Mouse (Mus musculus) telencephalon, adult 2 months (tissue): ENCODE data around the gene Ccdc103.

ENCODE experiments used
- DNase-seq: peaks from one replicate; pipeline ENCODE4 v3.0.0-alpha.2; 2011; ENCODE audit warnings: low read depth, low spot score

The Ccdc103 gene

DNA sequence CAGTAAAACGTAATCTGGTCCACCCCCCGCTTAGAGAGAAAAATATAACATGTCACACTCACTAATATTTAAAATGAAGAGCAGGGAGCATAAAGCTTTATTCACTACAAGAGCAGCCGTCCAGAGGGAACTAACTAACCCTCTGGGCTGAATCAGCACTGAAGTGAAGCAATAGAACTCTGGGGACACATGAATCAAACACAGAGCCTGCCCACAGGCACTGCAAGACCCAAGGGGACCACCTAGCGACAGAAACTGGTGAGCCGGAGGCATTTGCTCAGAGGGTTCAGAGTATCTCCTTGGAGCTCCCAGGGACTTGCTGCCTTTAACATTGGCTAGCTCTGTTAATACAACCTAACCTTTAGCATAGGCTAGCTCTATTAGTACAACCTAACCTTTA lies 9.1 kb downstream of the Ccdc103 start:
- DNase-seq: no peak

DNA sequence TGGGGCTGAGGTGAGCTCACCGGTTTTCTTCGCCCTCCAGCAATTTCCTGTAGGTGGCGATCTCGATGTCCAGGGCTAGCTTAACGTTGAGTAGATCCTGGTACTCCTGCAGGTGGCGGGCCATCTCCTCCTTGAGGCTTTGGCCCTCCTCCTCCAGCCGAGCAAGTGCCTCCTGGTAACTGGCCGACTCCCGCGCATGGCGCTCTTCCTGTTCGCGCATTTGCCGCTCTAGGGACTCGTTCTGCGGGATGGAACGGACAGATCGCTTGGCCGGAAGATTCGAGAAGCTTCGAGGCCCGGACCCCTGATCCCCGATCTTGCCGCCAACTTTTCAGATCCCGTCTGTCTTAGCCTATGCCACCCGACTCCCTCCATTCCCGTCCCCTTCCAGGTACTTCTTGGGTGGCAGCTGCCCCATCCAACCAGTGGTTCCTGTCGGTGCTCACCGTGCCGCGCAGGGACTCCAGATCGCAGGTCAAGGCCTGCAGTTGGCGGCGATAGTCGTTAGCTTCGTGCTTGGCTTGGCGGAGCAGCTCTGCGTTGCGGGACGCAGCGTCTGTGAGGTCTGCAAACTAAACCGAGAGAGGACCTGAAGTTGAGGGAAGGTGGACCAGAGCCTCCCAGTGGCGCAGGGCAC lies 12.1 kb downstream of the Ccdc103 start:
- no peak for DNase-seq

DNA sequence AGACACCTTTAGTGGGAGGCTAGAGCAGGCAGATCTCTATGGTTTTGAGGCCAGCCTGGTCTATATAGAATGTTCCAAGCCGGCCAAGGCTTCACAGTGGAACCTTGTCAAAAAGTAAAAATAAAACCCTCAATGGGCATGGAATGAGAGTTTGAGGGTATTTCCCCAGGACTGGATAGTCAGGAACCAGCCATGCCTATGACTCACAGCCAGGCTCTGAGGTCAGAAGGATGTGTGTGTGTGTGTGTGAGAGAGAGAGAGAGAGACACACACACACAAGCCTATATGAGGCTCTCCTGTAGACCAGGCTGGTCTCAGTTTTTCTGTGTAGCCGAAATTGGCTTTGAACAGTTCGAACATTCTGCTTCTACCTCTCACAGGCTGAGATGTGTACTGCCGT lies 13.7 kb downstream of the Ccdc103 start:
- no peak for DNase-seq

DNA sequence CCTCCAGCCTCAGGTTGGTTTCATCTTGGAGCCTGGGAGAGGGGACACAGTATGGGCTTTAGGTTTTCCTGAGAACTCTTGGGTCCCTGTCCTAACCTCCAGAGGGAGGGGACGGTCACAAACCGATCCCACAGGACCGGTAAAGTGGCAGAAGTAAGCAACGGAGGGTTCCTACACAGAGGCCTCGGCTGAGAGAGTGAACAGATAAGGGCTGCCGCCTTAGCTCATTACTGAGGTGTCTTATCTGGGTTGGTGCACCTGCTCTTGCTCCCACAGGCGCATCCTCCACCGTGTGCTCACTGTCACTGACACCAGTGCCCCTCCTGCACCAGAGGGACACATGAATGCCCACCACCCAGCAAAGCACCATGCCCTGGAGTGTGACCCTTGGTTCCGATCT lies 14.8 kb downstream of the Ccdc103 start:
- no peak for DNase-seq

DNA sequence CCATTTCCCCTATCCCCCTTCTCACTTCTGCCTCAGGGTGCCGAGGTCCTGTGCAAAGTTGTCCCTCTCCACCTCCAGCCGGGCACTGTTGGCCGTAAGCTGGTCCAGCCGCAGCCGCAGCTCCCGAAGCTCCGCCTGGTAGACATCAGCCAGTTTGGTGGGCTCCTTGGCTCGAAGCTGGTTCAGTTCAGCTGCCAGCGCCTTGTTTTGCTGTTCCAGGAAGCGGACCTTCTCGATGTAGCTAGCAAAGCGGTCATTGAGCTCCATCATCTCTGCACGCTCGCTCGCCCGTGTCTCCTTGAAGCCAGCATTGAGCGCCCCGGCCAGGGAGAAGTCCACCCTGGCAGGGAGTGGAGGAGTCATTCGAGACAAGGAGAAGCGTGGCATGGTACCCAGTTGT lies 15.6 kb downstream of the Ccdc103 start:
- DNase-seq: no peak

DNA sequence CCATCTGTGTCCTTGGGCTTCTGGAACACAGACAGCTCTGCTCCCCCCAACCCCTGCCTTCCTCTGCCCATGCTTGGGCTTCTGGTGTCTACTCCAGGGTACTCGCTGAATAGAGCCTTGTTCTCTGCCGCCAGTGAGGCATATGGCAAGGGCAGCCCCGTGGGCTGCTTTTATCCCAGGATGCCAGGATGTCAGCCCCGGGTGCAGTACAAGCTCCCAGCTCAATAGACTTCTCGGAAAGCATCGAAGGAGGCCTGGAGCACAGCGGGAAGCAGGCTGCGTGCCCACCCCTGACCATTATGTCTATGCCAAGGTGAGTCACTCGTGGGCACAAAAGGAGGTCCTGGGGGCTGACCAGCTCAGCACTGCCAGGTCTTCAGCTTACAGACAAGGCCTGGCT lies 17.4 kb downstream of the Ccdc103 start:
- DNase-seq: no peak

DNA sequence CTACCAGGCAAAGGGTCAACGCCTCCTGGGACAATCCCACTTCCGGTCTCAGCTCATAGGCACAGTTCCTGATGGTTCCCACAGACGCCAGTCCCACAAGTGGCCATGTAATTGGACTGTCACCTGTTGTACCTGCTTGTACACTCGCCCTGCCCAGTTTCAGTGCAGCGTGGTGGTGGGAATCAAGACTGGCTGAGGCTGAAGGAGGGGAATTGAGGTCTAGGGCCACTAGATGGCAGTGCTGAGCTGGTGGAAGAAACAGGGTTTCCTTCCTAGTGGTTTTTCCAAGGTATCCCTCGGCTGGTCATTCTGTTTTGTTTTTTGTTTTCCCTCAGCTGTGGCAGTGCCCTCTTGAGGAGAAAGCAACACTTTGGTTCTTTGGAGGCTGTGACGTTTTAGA lies 19.8 kb downstream of the Ccdc103 start, which contains the start of gene Gfap:
Gfap (minus strand) TSS at position 150 of the 400 bp plus-strand sequence.
- DNase-seq: peak; percentile 39

DNA sequence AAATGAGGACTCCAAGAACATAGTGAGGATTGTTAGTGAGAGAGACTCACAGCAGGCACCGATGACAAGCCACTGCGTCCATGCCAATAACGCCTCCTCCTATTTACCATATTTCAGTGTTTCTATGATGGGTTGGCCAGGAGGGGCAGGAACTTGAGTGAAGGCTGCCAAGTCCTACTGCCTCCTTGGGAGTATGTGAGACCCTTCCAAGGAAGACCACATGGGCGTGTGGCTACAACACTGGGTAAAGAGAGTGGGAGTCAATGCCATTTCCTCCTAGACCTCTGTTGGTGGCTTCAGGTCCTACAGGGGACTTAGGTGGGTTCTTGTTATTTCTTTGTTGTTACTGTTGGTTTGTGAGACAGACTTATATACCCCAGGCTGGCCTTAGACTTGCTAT lies 20.2 kb downstream of the Ccdc103 start:
- no peak for DNase-seq

DNA sequence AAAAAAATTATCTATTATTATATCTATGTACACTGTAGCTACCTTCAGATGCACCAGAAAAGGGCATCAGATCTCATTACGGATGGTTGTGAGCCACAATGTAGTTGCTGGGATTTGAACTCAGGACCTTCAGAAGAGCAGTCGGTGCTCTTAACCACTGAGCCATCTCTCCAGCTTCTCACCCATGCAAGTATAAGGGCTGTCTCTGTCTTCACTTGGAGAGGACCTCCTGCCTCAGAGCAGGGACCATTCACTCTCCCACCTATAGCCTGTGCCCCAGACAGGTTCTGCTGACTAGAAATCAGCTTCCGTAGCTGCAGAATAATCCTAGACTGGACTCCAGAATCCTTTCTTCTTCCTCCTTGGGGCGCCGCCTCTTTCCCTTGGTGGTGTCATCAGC lies 21.1 kb downstream of the Ccdc103 start:
- no peak for DNase-seq

DNA sequence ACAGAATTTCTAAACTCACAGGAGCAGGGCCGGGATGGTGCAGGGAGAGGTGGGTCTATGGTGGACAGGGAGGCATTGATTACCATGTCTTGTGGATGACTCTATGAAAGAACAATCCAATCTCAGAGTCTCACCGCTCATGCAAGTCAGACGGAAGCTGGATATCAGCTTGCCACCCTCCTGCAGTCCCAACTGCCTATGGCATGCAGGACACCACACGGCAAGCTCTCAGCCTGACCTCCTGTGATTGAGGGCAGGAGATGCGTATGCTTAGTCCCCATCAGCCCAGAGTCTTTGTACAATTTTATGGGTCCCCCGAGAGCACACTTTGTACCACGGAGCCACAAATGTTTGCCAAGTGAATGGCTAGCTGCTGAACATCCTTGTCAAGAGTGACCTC lies 22.6 kb downstream of the Ccdc103 start:
- DNase-seq: no peak

DNA sequence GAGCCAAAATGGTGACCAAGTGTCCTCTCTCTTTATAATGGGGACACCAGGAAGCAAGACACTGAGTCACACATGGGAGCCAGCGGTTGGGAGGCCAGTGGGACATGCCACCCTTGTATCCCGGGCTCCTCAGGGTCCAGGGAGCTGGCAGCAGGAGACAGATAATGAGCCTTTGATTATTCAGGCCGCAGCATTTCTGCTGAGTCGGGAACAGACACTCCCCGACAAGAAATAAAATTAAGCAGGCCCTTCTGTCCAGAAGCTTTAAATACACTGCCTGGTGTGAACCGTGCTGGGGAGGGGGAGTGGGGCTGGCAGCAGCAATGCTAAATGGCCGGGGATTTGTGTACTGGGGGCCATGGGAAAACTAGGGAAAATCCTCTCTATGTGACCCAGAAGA lies 30.4 kb downstream of the Ccdc103 start:
- no peak for DNase-seq

DNA sequence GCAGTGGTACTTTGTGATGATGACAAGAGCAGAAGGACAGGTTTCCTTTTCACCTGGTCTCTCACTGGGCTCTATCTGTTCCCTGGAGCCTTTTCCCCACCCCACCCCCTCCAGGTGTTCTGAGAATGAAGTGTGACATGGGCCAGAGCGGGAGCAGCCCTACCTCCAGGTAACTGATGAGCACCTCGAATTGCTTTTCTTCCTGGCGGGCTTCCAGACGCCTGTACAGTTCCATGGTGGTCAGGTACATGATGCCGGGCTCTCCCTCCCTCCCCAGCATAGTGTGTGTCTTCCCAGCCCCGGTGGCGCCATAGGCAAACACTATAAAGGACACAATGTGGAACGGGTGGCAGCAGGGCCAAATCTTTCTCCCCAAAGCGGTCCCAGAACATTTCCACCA lies 34.4 kb downstream of the Ccdc103 start:
- no peak for DNase-seq

DNA sequence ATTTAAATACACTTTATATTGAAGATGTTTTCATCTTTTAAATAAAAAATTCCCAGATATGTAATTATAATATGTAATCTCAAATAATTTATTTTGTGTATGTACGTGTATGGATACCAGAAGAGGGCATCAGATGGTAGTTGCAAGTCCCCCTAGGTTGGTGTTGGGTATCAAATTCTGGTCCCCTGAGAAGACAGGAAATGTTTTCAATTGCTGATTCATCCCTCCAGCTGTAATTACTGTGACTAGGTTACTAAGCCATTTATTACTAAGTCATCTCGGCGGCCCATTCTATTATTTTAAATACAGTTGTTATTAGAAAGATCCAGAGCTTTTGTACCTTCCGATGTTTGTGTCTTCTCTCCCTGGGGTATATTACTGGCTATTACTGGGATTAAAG lies 37.1 kb downstream of the Ccdc103 start:
- no peak for DNase-seq

DNA sequence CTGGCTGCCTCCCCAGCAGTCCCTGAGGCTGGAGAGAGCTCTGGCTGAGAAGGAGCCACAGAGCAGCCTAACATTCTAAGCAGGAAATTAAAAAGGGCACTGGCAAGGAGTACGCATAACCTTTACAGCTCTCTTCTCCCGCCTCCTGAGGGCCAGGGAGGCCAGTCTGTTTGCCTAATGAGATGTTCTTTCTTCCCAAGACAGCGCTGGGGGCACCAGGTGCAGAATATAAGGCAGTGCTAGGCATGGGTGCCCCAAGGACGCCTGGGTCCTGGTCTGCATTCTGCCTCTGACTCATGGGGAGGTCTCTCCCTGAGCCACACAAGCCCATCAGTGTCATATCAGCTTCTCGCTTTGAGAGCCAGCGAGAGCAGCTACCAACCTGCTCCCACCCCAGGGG lies 40.5 kb downstream of the Ccdc103 start:
- DNase-seq: no peak

DNA sequence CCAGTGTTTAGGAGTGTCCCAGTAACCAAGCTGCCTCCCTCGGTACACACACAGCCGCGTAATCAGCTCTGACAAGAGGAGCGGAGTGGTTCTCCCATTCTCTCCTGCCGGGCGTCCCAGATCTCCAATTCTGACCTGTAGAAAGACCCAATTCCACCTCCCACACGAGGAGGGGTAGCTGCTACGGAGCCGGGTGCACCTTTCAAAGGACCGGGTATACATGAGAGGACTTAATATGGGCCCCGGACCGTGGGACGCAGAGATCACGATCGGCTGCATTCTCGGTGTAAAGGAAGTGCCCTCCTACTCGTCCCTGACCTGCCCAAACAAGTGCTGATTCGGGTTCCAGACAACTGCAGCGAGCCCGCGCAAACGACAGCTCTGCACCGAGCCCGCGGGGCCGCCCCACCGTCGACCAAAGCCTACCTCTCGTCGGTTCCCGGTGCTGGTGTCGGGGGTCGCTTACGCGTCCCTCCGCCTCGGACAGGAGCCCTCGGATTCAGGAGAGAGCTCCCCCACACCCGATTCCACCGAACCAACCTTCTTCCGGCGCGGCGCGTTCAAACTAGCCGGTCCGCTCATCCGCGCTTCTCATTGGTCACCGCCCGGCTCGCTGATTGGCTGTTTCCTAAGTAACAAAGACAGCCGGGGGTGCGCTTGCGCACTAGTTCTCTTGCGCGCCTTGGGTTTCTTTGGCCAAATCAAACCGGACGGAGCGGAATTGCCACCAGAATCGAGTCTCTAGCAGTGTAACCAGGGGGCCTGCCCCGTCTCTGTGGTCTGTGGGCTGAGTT lies 43.8 kb downstream of the Ccdc103 start, which contains the start of gene Kif18b:
Kif18b (minus strand) TSS at position 568 of the 794 bp plus-strand sequence.
- DNase-seq: peak; percentile 88

DNA sequence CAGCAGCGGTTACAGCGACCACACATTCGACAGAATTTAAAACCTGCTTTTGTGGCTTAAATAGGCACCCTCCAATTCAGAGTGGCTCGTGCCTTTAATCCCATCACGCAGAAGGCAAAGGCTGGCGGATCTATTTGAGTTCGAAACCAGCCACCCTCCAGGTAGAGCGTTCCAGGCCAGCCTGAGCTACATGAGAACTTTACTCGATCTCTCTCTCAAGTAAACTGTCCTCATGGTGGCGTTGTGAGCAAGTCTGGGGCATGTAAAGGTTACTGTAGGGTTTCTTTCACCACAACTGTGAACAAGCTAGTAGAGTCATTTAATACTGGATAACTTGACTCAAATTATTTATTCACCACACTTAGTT lies 44.3 kb downstream of the Ccdc103 start:
- no peak for DNase-seq

DNA sequence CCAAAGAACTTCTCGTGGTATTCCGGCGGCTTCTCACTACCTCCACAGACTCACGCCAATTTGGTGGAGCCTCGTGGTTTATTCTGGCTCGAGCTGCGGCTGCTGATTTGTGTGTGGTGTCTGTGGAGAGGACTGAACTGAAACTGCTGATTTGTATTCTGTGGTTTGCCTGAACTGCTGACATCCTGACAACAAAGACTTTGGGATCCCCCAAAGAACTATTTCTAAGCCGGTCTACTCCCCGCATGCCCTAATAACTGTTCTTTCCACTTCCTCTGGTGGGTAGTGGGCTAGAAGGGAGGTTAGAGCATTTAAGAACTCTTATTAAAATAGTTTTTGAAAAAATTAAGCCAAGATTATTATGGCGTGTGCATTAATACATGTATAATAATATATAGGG lies 49.7 kb downstream of the Ccdc103 start:
- no peak for DNase-seq
